ENCODE assay signal across 9 mouse cellular contexts in the genomic region with DNA sequence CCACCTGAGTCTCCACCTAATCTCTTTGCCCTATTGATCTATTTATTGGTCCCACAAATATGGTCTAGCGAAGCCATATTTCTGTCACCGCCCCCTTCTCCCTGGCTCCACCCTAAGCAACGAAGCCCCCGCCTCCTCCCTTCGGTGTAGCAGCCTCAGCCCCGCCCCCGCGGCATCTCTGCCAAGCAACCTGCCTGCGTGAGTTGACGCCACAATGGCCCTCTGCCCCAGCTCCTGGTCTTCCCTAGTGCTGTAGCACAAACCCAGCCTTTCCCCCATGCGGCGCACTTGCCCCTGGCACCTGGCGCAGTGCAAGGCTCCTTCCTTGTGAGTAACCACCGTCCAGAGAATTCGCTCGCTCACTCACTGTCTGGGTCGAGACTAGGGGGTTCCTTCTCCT. TPM values are rescaled to one million over a fixed set of nuclear protein-coding genes. Genes with fewer than 3 reads are reported as not detected.
DNase-seq lines count a peak whose midpoint lies in the region; ATAC-seq lines count a peak whose summit lies in the region.
"Had no signal": no experiment of that assay in that cellular context is flagged by ENCODE, and none has a peak within 500 bp of the region (broad histone marks: within the 10 kb centered on the region; RNA-seq: fewer than 3 reads in every experiment).

No protein-coding gene starts in this region.

- DNase-seq in left cerebral cortex, postnatal 4 days: peak; percentile 53
- no peak for DNase-seq in left cerebral cortex, adult 8-10 months (ENCODE audit: low spot score in 2 of 2)
- peak; percentile 79 for DNase-seq in adrenal gland, postnatal 14 days
- no peak for DNase-seq in embryonic facial prominence, embryonic 11.5 days (ENCODE audit: low spot score)
- DNase-seq in right cerebral cortex, adult 18-20 months: no peak
- DNase-seq in frontal cortex, postnatal 10 days (ENCODE audit: low spot score in 2 of 2): no peak
- DNase-seq: heart, postnatal 36 days had no signal

- H3K27me3 ChIP-seq in embryonic facial prominence, embryonic 11.5 days (ENCODE audit: control insufficient read depth, insufficient read depth, low read length): peaks cover 5% of the 10 kb centered on the region; the same call in 1 of the 2 replicates

- H3K9me3 ChIP-seq in embryonic facial prominence, embryonic 11.5 days (replicated peaks; ENCODE audit: control insufficient read depth, low read length): no peaks in the 10 kb centered on the region
- H3K9me3 ChIP-seq: limb, embryonic 15.5 days had no signal

- no peak overlapping the region for H3K4me3 ChIP-seq in embryonic facial prominence, embryonic 11.5 days (ENCODE audit: low read depth, low read length)
- H3K4me3 ChIP-seq: limb, embryonic 15.5 days had no signal

- H3K4me2 ChIP-seq in embryonic facial prominence, embryonic 11.5 days (ENCODE audit: low read depth, low read length): no peak overlapping the region
- H3K4me2 ChIP-seq: limb, embryonic 15.5 days had no signal

- no peaks in the 10 kb centered on the region; the same call in 1 of the 2 replicates for H3K4me1 ChIP-seq in embryonic facial prominence, embryonic 11.5 days (ENCODE audit: control insufficient read depth, insufficient read depth, low read length)

- WGBS in embryonic facial prominence, embryonic 11.5 days: 34% methylated on average over 17 of the region's 17 CpGs

- no peak overlapping the region for H3K27ac ChIP-seq in embryonic facial prominence, embryonic 11.5 days (replicated peaks; ENCODE audit: low read depth, low read length)
- H3K27ac ChIP-seq: limb, embryonic 15.5 days had no signal

- no peak for ATAC-seq in embryonic facial prominence, embryonic 11.5 days (replicated peaks; ENCODE audit: insufficient number of reproducible peaks, low FRiP score, low TSS enrichment, low read depth)
- ATAC-seq in megakaryocyte-erythroid progenitor cell, adult 5-6 weeks (replicated peaks; ENCODE audit: low FRiP score, low TSS enrichment, poor library complexity, severe bottlenecking): peak; percentile 29; the same call in 1 of the 2 replicates

- H3K36me3 ChIP-seq in embryonic facial prominence, embryonic 11.5 days (replicated peaks; ENCODE audit: control insufficient read depth, insufficient read depth, low read depth, low read length): no peaks in the 10 kb centered on the region

- intact Hi-C loops in left cerebral cortex, postnatal 4 days (cut with DNase I): loop anchor here (10.0 kb wide), 1 partner anchor 331 kb away; the partner anchor contains the start of gene Wnt3a

- H3K9ac ChIP-seq in embryonic facial prominence, embryonic 11.5 days (replicated peaks; ENCODE audit: low read length): peak overlapping the region; percentile 6
- H3K9ac ChIP-seq: limb, embryonic 15.5 days had no signal

RNA-seq across cellular contexts. Expression of gene Hist3h2a, which starts 9.1 kb away (rescaled TPM):
- total RNA-seq in left cerebral cortex, postnatal 4 days (2021): 100 to 1,000 TPM in 1 of 2 experiments, 10 to 100 TPM in 1; 95.0 to 101 TPM
- total RNA-seq in left cerebral cortex, adult 8-10 months (2022): 10 to 100 TPM; 54.1 to 63.0 (median 57.1) TPM
- total RNA-seq in adrenal gland, postnatal 14 days (2021): 24.4 and 26.8 TPM in 2 replicates
- polyA plus RNA-seq in embryonic facial prominence, embryonic 11.5 days (2014; fragmentation: Nextera tagmentation; extraction: Ambion mirVana): 33.0 and 35.0 TPM in 2 replicates
- total RNA-seq in megakaryocyte-erythroid progenitor cell, adult 5-6 weeks (2014; fragmentation: Nextera tagmentation): 29.7 and 39.9 TPM in 2 replicates
- 238 and 296 TPM in 2 replicates for total RNA-seq in megakaryocyte-erythroid progenitor cell, adult 5-6 weeks (2017)

RNA-seq across cellular contexts. Expression of gene Trim17, which starts 9.1 kb away (rescaled TPM):
- total RNA-seq in left cerebral cortex, postnatal 4 days (2021): 1 to 10 TPM; 1.8 to 2.0 TPM
- 1 to 10 TPM; 3.7 to 5.0 (median 4.1) TPM for total RNA-seq in left cerebral cortex, adult 8-10 months (2022)
- 0.11 TPM in 1 of 2 replicates, not detected in the other for total RNA-seq in adrenal gland, postnatal 14 days (2021)
- 0.14 and 0.39 TPM in 2 replicates for polyA plus RNA-seq in embryonic facial prominence, embryonic 11.5 days (2014; fragmentation: Nextera tagmentation; extraction: Ambion mirVana)
- not detected in 2 replicates for total RNA-seq in megakaryocyte-erythroid progenitor cell, adult 5-6 weeks (2014; fragmentation: Nextera tagmentation)
- not detected in 2 replicates for total RNA-seq in megakaryocyte-erythroid progenitor cell, adult 5-6 weeks (2017)

RNA-seq across cellular contexts. Expression of gene Trim11, which starts 14.3 kb away (rescaled TPM):
- 10 to 100 TPM; 26.0 to 27.0 TPM for total RNA-seq in left cerebral cortex, postnatal 4 days (2021)
- 10 to 100 TPM; 22.6 to 27.6 (median 26.7) TPM for total RNA-seq in left cerebral cortex, adult 8-10 months (2022)
- total RNA-seq in adrenal gland, postnatal 14 days (2021): 25.5 and 29.9 TPM in 2 replicates
- polyA plus RNA-seq in embryonic facial prominence, embryonic 11.5 days (2014; fragmentation: Nextera tagmentation; extraction: Ambion mirVana): 15.0 and 18.4 TPM in 2 replicates
- total RNA-seq in megakaryocyte-erythroid progenitor cell, adult 5-6 weeks (2014; fragmentation: Nextera tagmentation): 22.7 and 28.2 TPM in 2 replicates
- total RNA-seq in megakaryocyte-erythroid progenitor cell, adult 5-6 weeks (2017): 13.9 and 19.2 TPM in 2 replicates

RNA-seq across cellular contexts. Expression of gene Hist3h2ba, which starts 14.8 kb away (rescaled TPM):
- total RNA-seq in left cerebral cortex, postnatal 4 days (2021): 100 to 1,000 TPM; 299 to 314 TPM
- total RNA-seq in left cerebral cortex, adult 8-10 months (2022): 100 to 1,000 TPM in 3 of 4 experiments, 10 to 100 TPM in 1; 96.1 to 129 (median 115) TPM
- total RNA-seq in adrenal gland, postnatal 14 days (2021): 16.4 and 23.5 TPM in 2 replicates
- polyA plus RNA-seq in embryonic facial prominence, embryonic 11.5 days (2014; fragmentation: Nextera tagmentation; extraction: Ambion mirVana): 45.1 and 52.2 TPM in 2 replicates
- total RNA-seq in megakaryocyte-erythroid progenitor cell, adult 5-6 weeks (2014; fragmentation: Nextera tagmentation): 21.1 and 27.6 TPM in 2 replicates
- total RNA-seq in megakaryocyte-erythroid progenitor cell, adult 5-6 weeks (2017): 6.3 and 6.5 TPM in 2 replicates

RNA-seq across cellular contexts. Expression of gene Rnf187, which starts 24.8 kb away (rescaled TPM):
- 100 to 1,000 TPM; 386 to 426 TPM for total RNA-seq in left cerebral cortex, postnatal 4 days (2021)
- total RNA-seq in left cerebral cortex, adult 8-10 months (2022): 100 to 1,000 TPM; 448 to 480 (median 462) TPM
- total RNA-seq in adrenal gland, postnatal 14 days (2021): 147 and 153 TPM in 2 replicates
- 315 and 331 TPM in 2 replicates for polyA plus RNA-seq in embryonic facial prominence, embryonic 11.5 days (2014; fragmentation: Nextera tagmentation; extraction: Ambion mirVana)
- 115 and 146 TPM in 2 replicates for total RNA-seq in megakaryocyte-erythroid progenitor cell, adult 5-6 weeks (2014; fragmentation: Nextera tagmentation)
- total RNA-seq in megakaryocyte-erythroid progenitor cell, adult 5-6 weeks (2017): 101 and 108 TPM in 2 replicates

Comparison
In these comparisons a context has a peak if more than half of its experiments do, and no peak if none do; other contexts are left out.
1. DNase-seq: peak in left cerebral cortex, postnatal 4 days (single experiment) and adrenal gland, postnatal 14 days (single experiment); none in left cerebral cortex, adult 8-10 months (0 of 2), embryonic facial prominence, embryonic 11.5 days (single experiment), right cerebral cortex, adult 18-20 months (single experiment) and frontal cortex, postnatal 10 days (0 of 2).